Mouse (Mus musculus) heart, adult 2 months (tissue): Measurements from ENCODE around the gene Pi4k2a.

Experiments
- CTCF ChIP-seq: fragments of 200-600 bp; IDR thresholded peaks from 2 replicates; pipeline ENCODE4 v1.8.1; 2022; ENCODE audit warnings: antibody characterized with exemption, mild to moderate bottlenecking, moderate library complexity
- EP300 ChIP-seq: fragments of 200-500 bp; IDR thresholded peaks from 2 replicates; pipeline ENCODE4 v1.6.1; 2011; ENCODE audit warnings: low read depth, low read length, control low read depth; ENCODE audit not compliant: insufficient read depth
- POLR2A ChIP-seq: fragments of 200-500 bp; IDR thresholded peaks from 2 replicates; pipeline ENCODE4 v1.6.1; 2011; ENCODE audit warnings: mild to moderate bottlenecking, low read depth, low read length, control low read depth; ENCODE audit not compliant: insufficient read depth

DNA sequence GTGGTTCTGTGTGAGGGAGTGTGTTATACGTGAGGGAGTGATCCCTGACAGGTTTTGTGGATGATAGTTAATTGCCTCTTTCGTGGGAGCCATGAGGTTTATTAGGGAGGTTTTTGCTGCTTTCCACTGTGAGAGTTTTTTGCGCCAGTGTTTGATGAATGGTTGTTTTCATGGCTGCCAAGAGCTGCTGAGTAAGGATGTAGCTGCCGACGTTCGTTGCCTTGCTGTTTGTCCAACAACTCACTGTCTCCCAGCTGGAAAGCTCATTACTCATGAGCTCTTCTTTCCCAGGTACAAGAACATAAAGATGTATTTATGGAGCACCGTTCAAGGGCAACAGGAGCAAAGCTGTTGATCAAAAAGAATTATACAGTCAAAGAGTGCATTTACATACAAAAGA is 73.9 kb downstream of the Pi4k2a start:
- no peak for TF ChIP-seq POLR2A
- no peak for TF ChIP-seq CTCF
- TF ChIP-seq EP300, result no peak
